Mouse (Mus musculus) neural tube, embryonic 14.5 days (tissue): ENCODE measurements at regions not wholly inside any gene's neighbourhood (a gene's known extent, or its start where the extent isn't known, plus 50 kb on each side); places are given as distances from the start of the nearest gene placed in this dataset.

ENCODE experiments used
- ATAC-seq: fragments of 200-750 bp; cut with Nextera tagmentation; 2 replicates; pipeline ENCODE4 v1.8.0; 2017; ENCODE audit warnings: low read depth, mild to moderate bottlenecking, moderate TSS enrichment, moderate library complexity
- H3K27ac ChIP-seq: fragments of 300-500 bp; sonication (generic); 2 replicates; pipeline ENCODE4 v1.5.1; 2014; ENCODE audit warnings: low read depth, mild to moderate bottlenecking, control low read depth, low read length, moderate library complexity, mixed read lengths
- H3K27me3 ChIP-seq: fragments of 300-500 bp; sonication (generic); 2 replicates; pipeline ENCODE4 v1.6.1; 2014; ENCODE audit warnings: low read length; ENCODE audit not compliant: control insufficient read depth, insufficient read depth
- H3K36me3 ChIP-seq: fragments of 300-500 bp; sonication (generic); 2 replicates; pipeline ENCODE4 v1.6.1; 2014; ENCODE audit warnings: low read length, mixed read lengths; ENCODE audit not compliant: control insufficient read depth, insufficient read depth
- H3K4me1 ChIP-seq: fragments of 300-500 bp; sonication (generic); 2 replicates; pipeline ENCODE4 v1.6.1; 2014; ENCODE audit warnings: low read length; ENCODE audit not compliant: control insufficient read depth, insufficient read depth
- H3K4me2 ChIP-seq: fragments of 300-500 bp; sonication (generic); 2 replicates; pipeline ENCODE4 v1.6.1; 2014; ENCODE audit warnings: mild to moderate bottlenecking, low read depth, low read length, control low read depth
- H3K4me3 ChIP-seq: fragments of 300-500 bp; sonication (generic); 2 replicates; pipeline ENCODE4 v1.5.1; 2014; ENCODE audit warnings: low read depth, low read length, control low read depth, mixed read lengths
- H3K9ac ChIP-seq: fragments of 300-500 bp; sonication (generic); replicated peaks from 2 replicates; pipeline ENCODE4 v1.6.1; 2014; ENCODE audit warnings: low read depth, mild to moderate bottlenecking, control low read depth, low read length, mixed read lengths
- H3K9me3 ChIP-seq: fragments of 300-500 bp; sonication (generic); 2 replicates; pipeline ENCODE4 v1.6.1; 2016; ENCODE audit warnings: low read length; ENCODE audit not compliant: control insufficient read depth
- WGBS: fragments of 180-500 bp; shearing (Covaris S2); extraction: QIAGEN DNeasy Blood & Tissue Kit; methylation state at CpG from one replicate; pipeline ENCODE4 v1.1.7; 2014; 5-methylcytosine and 5-hydroxymethylcytosine counted together

GRCm38 (mm10) chr15:86814808-86815421 lies 600.7 kb downstream of the Tbc1d22a start:
- H3K27ac ChIP-seq, result no peak overlapping the region
- H3K27me3 ChIP-seq, result no peaks in the 10 kb centered on the region
- H3K4me2 ChIP-seq, result no peak overlapping the region
- ATAC-seq, result no peak
- no peaks in the 10 kb centered on the region for H3K36me3 ChIP-seq
- H3K4me1 ChIP-seq, result no peaks in the 10 kb centered on the region
- no peak overlapping the region for H3K4me3 ChIP-seq
- H3K9me3 ChIP-seq, result no peaks in the 10 kb centered on the region
- H3K9ac ChIP-seq, result no peak overlapping the region
- WGBS, result 76% methylated on average over 8 of the region's 8 CpGs

- 53% methylated on average over 6 of the region's 6 CpGs for WGBS
- no peak overlapping the region for H3K27ac ChIP-seq
Observed at GRCm38 (mm10) chr15:86835996-86836395, 621.7 kb downstream of the Tbc1d22a start.

GRCm38 (mm10) chr15:86852161-86852870 lies 638.1 kb downstream of the Tbc1d22a start:
- Histone ChIP-seq H3K4me3 (no peak overlapping the region), H3K4me2 (no peak overlapping the region), H3K9me3 (no peaks in the 10 kb centered on the region), H3K4me1 (no peaks in the 10 kb centered on the region), H3K9ac (no peak overlapping the region), H3K36me3 (no peaks in the 10 kb centered on the region), H3K27ac (no peak overlapping the region), H3K27me3 (no peaks in the 10 kb centered on the region)
- ATAC-seq, result no peak
- WGBS, result 33% methylated on average over 11 of the region's 11 CpGs

More at GRCm38 (mm10) chr15:86835996-86836395, 621.7 kb downstream of the Tbc1d22a start:
- no peaks in the 10 kb centered on the region for H3K27me3 ChIP-seq
- H3K36me3 ChIP-seq, result no peaks in the 10 kb centered on the region
- no peak for ATAC-seq
- H3K9me3 ChIP-seq, result no peaks in the 10 kb centered on the region
- H3K4me1 ChIP-seq, result no peaks in the 10 kb centered on the region
- no peak overlapping the region for H3K4me3 ChIP-seq
- no peak overlapping the region for H3K9ac ChIP-seq
- H3K4me2 ChIP-seq, result no peak overlapping the region

GRCm38 (mm10) chr15:86858356-86858906 lies 644.2 kb downstream of the Tbc1d22a start:
- H3K9ac ChIP-seq, result no peak overlapping the region
- no peaks in the 10 kb centered on the region for H3K9me3 ChIP-seq
- no peak for ATAC-seq
- no peaks in the 10 kb centered on the region for H3K36me3 ChIP-seq
- H3K27me3 ChIP-seq, result no peaks in the 10 kb centered on the region
- 57% methylated on average over 3 of the region's 3 CpGs for WGBS
- H3K4me3 ChIP-seq, result no peak overlapping the region
- H3K27ac ChIP-seq, result no peak overlapping the region
- no peaks in the 10 kb centered on the region for H3K4me1 ChIP-seq
- no peak overlapping the region for H3K4me2 ChIP-seq

GRCm38 (mm10) chr15:86875721-86876309 lies 661.6 kb downstream of the Tbc1d22a start:
- no peaks in the 10 kb centered on the region for H3K9me3 ChIP-seq
- no peaks in the 10 kb centered on the region for H3K27me3 ChIP-seq
- no peaks in the 10 kb centered on the region for H3K4me1 ChIP-seq
- no peak overlapping the region for H3K4me2 ChIP-seq
- no peak overlapping the region for H3K27ac ChIP-seq
- ATAC-seq, result no peak
- no peak overlapping the region for H3K9ac ChIP-seq
- H3K4me3 ChIP-seq, result no peak overlapping the region
- WGBS, result 4% methylated on average over 7 of the region's 7 CpGs
- H3K36me3 ChIP-seq, result no peaks in the 10 kb centered on the region

GRCm38 (mm10) chr15:86896974-86897373 lies 647.1 kb upstream of the Fam19a5 start:
- Histone ChIP-seq H3K36me3 (no peaks in the 10 kb centered on the region), H3K4me2 (no peak overlapping the region), H3K27me3 (no peaks in the 10 kb centered on the region), H3K9ac (no peak overlapping the region), H3K27ac (no peak overlapping the region), H3K9me3 (no peaks in the 10 kb centered on the region), H3K4me1 (no peaks in the 10 kb centered on the region), H3K4me3 (no peak overlapping the region)
- 77% methylated on average over 6 of the region's 6 CpGs for WGBS
- no peak for ATAC-seq

GRCm38 (mm10) chr15:86899961-86900360 lies 644.1 kb upstream of the Fam19a5 start:
- WGBS, result 58% methylated on average over 1 of the region's 1 CpGs
- Histone ChIP-seq H3K36me3 (no peaks in the 10 kb centered on the region), H3K9ac (no peak overlapping the region), H3K4me3 (no peak overlapping the region), H3K27me3 (no peaks in the 10 kb centered on the region), H3K4me2 (no peak overlapping the region), H3K9me3 (no peaks in the 10 kb centered on the region), H3K27ac (no peak overlapping the region), H3K4me1 (no peaks in the 10 kb centered on the region)
- ATAC-seq, result no peak

GRCm38 (mm10) chr15:86903006-86903405 lies 641.1 kb upstream of the Fam19a5 start:
- Histone ChIP-seq H3K27me3 (no peaks in the 10 kb centered on the region), H3K9ac (no peak overlapping the region), H3K27ac (no peak overlapping the region), H3K4me1 (no peaks in the 10 kb centered on the region), H3K4me3 (no peak overlapping the region), H3K36me3 (no peaks in the 10 kb centered on the region), H3K4me2 (no peak overlapping the region), H3K9me3 (no peaks in the 10 kb centered on the region)
- ATAC-seq, result no peak
- 22% methylated on average over 3 of the region's 3 CpGs for WGBS

- Histone ChIP-seq H3K27ac (no peak overlapping the region), H3K9ac (no peak overlapping the region), H3K36me3 (no peaks in the 10 kb centered on the region), H3K27me3 (no peaks in the 10 kb centered on the region), H3K4me1 (no peaks in the 10 kb centered on the region), H3K4me2 (no peak overlapping the region), H3K9me3 (no peaks in the 10 kb centered on the region), H3K4me3 (no peak overlapping the region)
- WGBS, result 65% methylated on average over 3 of the region's 3 CpGs
- ATAC-seq, result no peak
Observed at GRCm38 (mm10) chr15:86913276-86913675, 630.8 kb upstream of the Fam19a5 start.
